Mouse (Mus musculus) G1E (cell line): ENCODE measurements around the gene Rapgef3. TPM values are rescaled to one million over a fixed set of nuclear protein-coding genes. Genes with fewer than 3 reads are reported as not detected.

ENCODE experiments used
- ATAC-seq: 2 replicates; pipeline ENCODE4 v1.8.0; 2016; ENCODE audit warnings: mild to moderate bottlenecking; ENCODE audit not compliant: insufficient number of reproducible peaks, poor library complexity, low FRiP score, severe bottlenecking; ENCODE audit errors: extremely low read depth
- DNase-seq: peaks from one replicate; pipeline ENCODE4 v3.0.0; 2012; ENCODE audit warnings: low spot score
- H3K27me3 ChIP-seq: 2 replicates; pipeline ENCODE4 v1.6.1; 2012; ENCODE audit warnings: mild to moderate bottlenecking, low read length, inconsistent platforms; ENCODE audit not compliant: insufficient read depth
- H3K36me3 ChIP-seq: replicated peaks from 2 replicates; pipeline ENCODE3; 2012; ENCODE audit warnings: mild to moderate bottlenecking, inconsistent platforms
- H3K4me1 ChIP-seq: 2 replicates; pipeline ENCODE4 v1.6.1; 2012; ENCODE audit warnings: low read depth, low read length, inconsistent platforms, mixed read lengths; ENCODE audit not compliant: insufficient read depth
- H3K4me3 ChIP-seq: 2 replicates; pipeline ENCODE4 v1.5.1; 2012; ENCODE audit warnings: low read depth, mild to moderate bottlenecking, inconsistent platforms, low read length, moderate library complexity, mixed read lengths
- H3K9me3 ChIP-seq: replicated peaks from 2 replicates; pipeline ENCODE4 v1.6.1; 2012; ENCODE audit warnings: inconsistent platforms
- CTCF ChIP-seq: IDR thresholded peaks from 2 replicates; pipeline ENCODE4 v1.5.1; 2012; ENCODE audit warnings: low read depth, low read length, inconsistent platforms, mixed read lengths
- GATA1 ChIP-seq: IDR thresholded peaks from 2 replicates; pipeline ENCODE4 v1.6.1; 2012; ENCODE audit warnings: borderline replicate concordance, low read length, inconsistent platforms, mixed read lengths
- GATA2 ChIP-seq: IDR thresholded peaks from 2 replicates; pipeline ENCODE4 v1.6.1; 2012; ENCODE audit warnings: low read depth, low read length, inconsistent platforms, borderline replicate concordance
- POLR2AphosphoS5 ChIP-seq: IDR thresholded peaks from 2 replicates; pipeline ENCODE4 v1.6.1; 2012; ENCODE audit warnings: low read depth, low read length, inconsistent platforms; ENCODE audit not compliant: insufficient replicate concordance
- TAL1 ChIP-seq: conservative IDR thresholded peaks from 2 replicates; pipeline ENCODE4 v1.6.1; 2012; ENCODE audit warnings: low read depth, low read length, inconsistent platforms, mixed read lengths
- polyA plus RNA-seq: library from polyadenylated mRNA; stranded (reverse); fragments of >175 nt; gene quantifications from 2 replicates; pipeline ENCODE4 v1.2.3, GENCODE M21; 2012
- total RNA-seq, 2 experiments: library from RNA; stranded (forward) in 1 of 2; stranded (reverse) in 1 of 2; fragments of 200-1000 nt in 1 of 2; fragments of >200 nt in 1 of 2; fragmentation: Nextera tagmentation in 1 of 2; gene quantifications; 2 replicates each; pipeline ENCODE4 v1.2.3; 2014 to 2017

Rapgef3 gene
- total RNA-seq (2014; fragmentation: Nextera tagmentation) (not detected in 2 replicates), total RNA-seq (2017) (under 0.01 and 0.05 TPM in 2 replicates), polyA plus RNA-seq (0.23 and 0.25 TPM in 2 replicates)

DNA sequence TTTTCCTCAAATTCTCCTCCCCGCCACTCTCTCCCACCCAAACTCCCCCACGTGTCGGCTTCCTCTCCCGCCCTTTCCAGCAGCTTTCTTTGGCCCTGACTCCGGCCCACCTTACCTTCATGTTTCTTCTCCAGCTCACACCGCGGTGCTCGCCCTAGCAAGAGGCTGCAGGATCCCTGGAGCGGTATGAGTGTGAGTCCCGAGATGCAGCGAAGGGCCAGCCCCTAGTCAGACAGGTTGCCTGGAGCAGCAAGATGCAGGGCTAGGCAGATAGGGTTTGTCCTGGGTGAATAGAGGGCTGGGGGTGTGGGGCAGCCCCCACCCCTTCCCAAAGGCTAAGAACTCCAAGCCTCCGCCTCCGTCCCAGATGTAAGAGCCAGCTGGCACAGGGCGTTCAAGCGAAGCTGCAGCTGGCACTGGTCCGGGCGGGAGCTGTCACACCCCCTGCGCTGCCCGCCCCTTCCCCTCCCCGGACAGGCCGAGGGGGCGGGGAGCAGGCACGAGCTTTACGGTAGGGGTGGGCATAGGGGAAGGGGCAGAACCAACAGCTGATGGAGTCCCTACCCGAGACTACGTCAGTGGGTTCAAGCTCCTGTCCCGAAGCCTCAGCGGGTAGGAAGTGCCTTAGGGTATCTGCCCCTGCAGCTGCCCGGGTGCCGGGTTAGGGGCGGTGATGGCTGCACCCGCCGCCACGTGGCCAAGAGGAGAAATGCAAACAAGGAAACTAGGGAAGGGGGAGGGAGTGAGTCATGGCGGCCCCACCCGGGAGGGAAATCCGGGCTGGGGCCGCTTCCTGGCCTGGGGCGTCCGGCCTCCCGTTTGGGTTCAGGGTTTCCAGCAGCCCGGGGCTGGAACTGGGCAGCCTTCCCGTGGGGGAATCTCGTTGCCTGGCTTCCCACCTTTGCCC, at the start of gene Rapgef3:
Rapgef3 (minus strand) TSS at position 693 of the 907 bp plus-strand sequence.
- TF ChIP-seq CTCF: peak; percentile 13; the same call in 1 of the 2 replicates
- no peak for TF ChIP-seq TAL1
- Histone ChIP-seq H3K36me3 (no peaks in the 10 kb centered on the region), H3K27me3 (peaks cover 93% of the 10 kb centered on the region), H3K4me1 (peaks cover 11% of the 10 kb centered on the region), H3K4me3 (peak within 1 kb of the TSS; percentile 37; the same call in 1 of the 2 replicates), H3K9me3 (no peaks in the 10 kb centered on the region)
- ATAC-seq (peak; percentile 48), DNase-seq (peak; percentile 81)

DNA sequence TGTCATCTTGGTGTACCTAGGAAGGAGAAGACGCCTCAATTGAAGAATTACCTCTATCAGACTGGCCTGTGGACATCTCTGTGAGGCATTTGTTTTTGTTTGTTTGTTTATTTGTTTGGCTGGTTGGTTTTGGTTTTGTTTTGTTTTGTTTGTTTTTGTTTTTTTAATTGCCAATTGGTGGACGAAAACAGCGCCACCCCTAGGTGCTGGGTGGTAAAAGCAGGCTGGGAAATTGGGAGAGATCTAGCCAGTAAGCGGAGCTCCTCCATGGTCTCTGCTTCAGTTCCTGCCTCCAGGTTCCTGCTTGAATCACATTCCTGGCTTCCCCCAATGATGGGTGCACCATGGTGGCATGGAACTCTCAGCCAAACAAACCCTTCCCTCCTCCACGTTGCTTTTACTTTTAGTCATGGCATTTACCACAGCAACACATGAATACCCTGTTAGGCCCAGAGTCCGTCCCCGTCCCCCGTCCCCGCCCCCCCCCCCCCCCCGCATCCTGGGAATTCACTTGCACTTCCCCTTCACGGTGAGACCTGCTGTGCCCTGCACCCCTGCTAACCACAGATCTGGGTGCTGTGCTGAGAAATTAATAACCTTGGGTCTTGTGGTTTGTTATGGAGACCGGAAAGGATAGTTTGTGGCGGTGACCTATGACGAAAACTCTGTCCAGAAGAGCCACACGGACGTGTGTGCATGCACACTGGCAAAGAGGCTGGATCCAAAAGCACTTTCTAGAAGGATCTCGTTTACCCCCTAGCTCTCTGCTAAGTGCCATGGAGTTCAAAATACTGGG, 48.6 kb upstream of the Rapgef3 start:
- peaks cover 90% of the 10 kb centered on the region for H3K36me3 ChIP-seq
- no peaks in the 10 kb centered on the region for H3K9me3 ChIP-seq
- ATAC-seq: peak; percentile 43
- no peak for TF ChIP-seq GATA2
- TF ChIP-seq TAL1: no peak
- no peak for TF ChIP-seq POLR2AphosphoS5
- no peak for TF ChIP-seq GATA1
- TF ChIP-seq CTCF: no peak
- no peaks in the 10 kb centered on the region for H3K27me3 ChIP-seq
- peaks cover 89% of the 10 kb centered on the region for H3K4me1 ChIP-seq
- H3K4me3 ChIP-seq: no peak overlapping the region; the same call in 1 of the 2 replicates
- peak; percentile 44 for DNase-seq

DNA sequence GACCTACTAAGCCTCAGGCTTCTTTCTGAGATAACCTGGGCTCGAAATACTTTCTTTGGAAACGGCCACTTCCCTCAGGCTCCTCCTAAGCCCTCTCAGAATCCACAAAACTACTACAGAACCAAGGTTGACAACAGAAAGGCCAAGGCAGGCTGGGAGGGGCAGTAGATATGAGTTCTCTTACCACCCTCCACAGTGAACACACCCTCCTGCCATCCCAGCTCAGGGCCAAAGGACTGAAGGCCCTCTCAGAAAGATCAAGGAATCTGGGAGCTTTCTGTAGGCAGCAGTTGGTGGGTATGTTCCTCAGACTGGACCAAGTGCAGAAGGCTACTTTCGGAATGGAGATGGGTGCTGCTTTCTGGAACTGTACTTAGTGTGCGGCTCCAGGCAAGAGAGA, 47.5 kb upstream of the Rapgef3 start:
- no peak for TF ChIP-seq TAL1
- TF ChIP-seq GATA2: no peak
- no peak for TF ChIP-seq POLR2AphosphoS5
- no peak for TF ChIP-seq GATA1
- TF ChIP-seq CTCF: no peak
- H3K4me1 ChIP-seq: peaks cover 80% of the 10 kb centered on the region
- DNase-seq (no peak), ATAC-seq (no peak)
- no peak overlapping the region for H3K4me3 ChIP-seq
- H3K36me3 ChIP-seq: peaks cover 92% of the 10 kb centered on the region
- no peaks in the 10 kb centered on the region for H3K27me3 ChIP-seq
- no peaks in the 10 kb centered on the region for H3K9me3 ChIP-seq

GRCm38 (mm10) chr15:97814703-97815102, 46.9 kb upstream of the Rapgef3 start:
- TF ChIP-seq CTCF (no peak), GATA1 (no peak), GATA2 (no peak), POLR2AphosphoS5 (no peak), TAL1 (no peak)
- H3K4me1 ChIP-seq: peaks cover 75% of the 10 kb centered on the region
- no peak for DNase-seq
- H3K9me3 ChIP-seq: no peaks in the 10 kb centered on the region
- H3K4me3 ChIP-seq: peak overlapping the region; percentile 7; the same call in 1 of the 2 replicates
- H3K36me3 ChIP-seq: peaks cover 92% of the 10 kb centered on the region
- no peaks in the 10 kb centered on the region for H3K27me3 ChIP-seq
- ATAC-seq: no peak

DNA sequence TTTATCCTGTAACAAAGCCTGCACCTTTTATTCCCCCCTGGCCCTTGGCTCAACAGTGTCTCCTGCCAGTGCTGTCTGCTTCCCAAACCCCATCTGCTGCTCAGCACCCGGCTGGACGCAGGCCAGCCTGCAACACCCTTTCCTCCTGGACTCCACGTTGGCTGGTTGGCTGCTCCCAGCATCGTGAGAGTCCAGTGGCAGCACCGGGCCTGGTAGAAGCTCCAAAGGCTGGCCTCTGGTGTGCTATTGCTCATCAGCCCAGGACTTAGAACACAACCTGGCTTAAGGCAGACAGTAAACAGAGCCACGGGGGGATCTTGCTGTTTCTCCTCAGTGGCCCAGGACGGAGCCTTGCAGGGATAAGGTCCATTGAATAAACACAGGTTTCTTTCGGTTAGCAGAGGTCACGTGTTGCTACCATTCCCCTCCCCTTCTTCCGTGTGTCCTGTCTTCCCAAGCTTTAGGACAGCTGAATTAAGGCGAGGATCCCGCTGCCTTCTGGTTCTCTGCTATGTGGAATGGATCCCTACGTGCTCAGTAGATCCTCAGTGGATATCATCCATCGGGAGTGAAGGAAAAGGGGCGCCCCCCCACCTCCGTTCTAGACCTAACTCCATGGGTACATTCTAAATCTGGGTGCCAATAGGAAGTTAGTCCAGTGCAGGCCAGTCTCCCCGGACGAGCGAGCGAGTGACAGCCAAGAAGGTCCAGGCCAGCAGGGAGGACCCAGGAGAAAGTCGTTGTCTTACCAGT, 45.9 kb upstream of the Rapgef3 start:
- Histone ChIP-seq H3K36me3 (peaks cover 97% of the 10 kb centered on the region), H3K4me3 (no peak overlapping the region), H3K27me3 (no peaks in the 10 kb centered on the region), H3K4me1 (peaks cover 70% of the 10 kb centered on the region), H3K9me3 (no peaks in the 10 kb centered on the region)
- DNase-seq (no peak), ATAC-seq (no peak)
- TF ChIP-seq POLR2AphosphoS5: no peak
- no peak for TF ChIP-seq CTCF
- no peak for TF ChIP-seq TAL1
- TF ChIP-seq GATA1: no peak
- no peak for TF ChIP-seq GATA2

- no peaks in the 10 kb centered on the region for H3K9me3 ChIP-seq
- DNase-seq (no peak), ATAC-seq (no peak)
- H3K4me3 ChIP-seq: no peak overlapping the region
- H3K36me3 ChIP-seq: peaks cover 97% of the 10 kb centered on the region
- no peaks in the 10 kb centered on the region for H3K27me3 ChIP-seq
- peaks cover 63% of the 10 kb centered on the region for H3K4me1 ChIP-seq
- TF ChIP-seq CTCF (no peak), GATA1 (no peak), GATA2 (no peak), POLR2AphosphoS5 (no peak), TAL1 (no peak)
These were observed 45.1 kb upstream of the Rapgef3 start for GRCm38 (mm10) chr15:97812875-97813274.
